Mouse (Mus musculus) left cerebral cortex, postnatal 10 days (tissue): ENCODE results near the gene Lrrn4cl. TPM values are rescaled to one million over a fixed set of nuclear protein-coding genes. Genes with fewer than 3 reads are reported as not detected.
"Not testable (repeated sequence)": the region's sequence is repeated elsewhere in the genome, so short reads cannot be mapped to it uniquely, and the experiment has no call there.

ENCODE experiments used
- DNase-seq, 2 experiments: peaks; one replicate each; pipeline ENCODE4 v3.0.0; 2021 to 2022; ENCODE audit warnings: low spot score in 2 of 2, mixed read lengths in 1 of 2; ENCODE audit errors: extremely low spot score in 1 of 2
- intact Hi-C: fragments of 180-260 bp; cut with DNase I; formaldehyde crosslinking; loops from one replicate; pipeline ENCODE4 v1.15.1; 2025
- total RNA-seq, 2 experiments: library from RNA; stranded (reverse); gene quantifications; 2 replicates each; pipeline ENCODE4 v1.2.3; 2021

Lrrn4cl gene
- total RNA-seq, 2 experiments from 2014 or later: 0.43 to 1.0 TPM

GRCm38 (mm10) chr19:8832971-8833370, 17.6 kb upstream of the Lrrn4cl start:
- intact Hi-C loops: no loop called here
- DNase-seq: no peak

GRCm38 (mm10) chr19:8836327-8836726, 14.2 kb upstream of the Lrrn4cl start:
- DNase-seq, intact Hi-C loops: not testable (repeated sequence)

- intact Hi-C loops: no loop called here
- DNase-seq: peak; percentile 83 to 90
These were observed 13.2 kb upstream of the Lrrn4cl start, which contains the start of gene Bscl2 for GRCm38 (mm10) chr19:8837251-8837791. Gene Bscl2 (plus strand): TSS chr19:8837467.

GRCm38 (mm10) chr19:8838041-8838730, 12.4 kb upstream of the Lrrn4cl start:
- intact Hi-C loops: no loop called here
- peak in 1 of 2 experiments; percentile 77 for DNase-seq

GRCm38 (mm10) chr19:8839103-8839907, 11.3 kb upstream of the Lrrn4cl start, which contains the start of gene Gng3:
Gene Gng3 (minus strand): TSS chr19:8839194.
- peak; percentile 74 to 82 for DNase-seq
- intact Hi-C loops: no loop called here

DNA sequence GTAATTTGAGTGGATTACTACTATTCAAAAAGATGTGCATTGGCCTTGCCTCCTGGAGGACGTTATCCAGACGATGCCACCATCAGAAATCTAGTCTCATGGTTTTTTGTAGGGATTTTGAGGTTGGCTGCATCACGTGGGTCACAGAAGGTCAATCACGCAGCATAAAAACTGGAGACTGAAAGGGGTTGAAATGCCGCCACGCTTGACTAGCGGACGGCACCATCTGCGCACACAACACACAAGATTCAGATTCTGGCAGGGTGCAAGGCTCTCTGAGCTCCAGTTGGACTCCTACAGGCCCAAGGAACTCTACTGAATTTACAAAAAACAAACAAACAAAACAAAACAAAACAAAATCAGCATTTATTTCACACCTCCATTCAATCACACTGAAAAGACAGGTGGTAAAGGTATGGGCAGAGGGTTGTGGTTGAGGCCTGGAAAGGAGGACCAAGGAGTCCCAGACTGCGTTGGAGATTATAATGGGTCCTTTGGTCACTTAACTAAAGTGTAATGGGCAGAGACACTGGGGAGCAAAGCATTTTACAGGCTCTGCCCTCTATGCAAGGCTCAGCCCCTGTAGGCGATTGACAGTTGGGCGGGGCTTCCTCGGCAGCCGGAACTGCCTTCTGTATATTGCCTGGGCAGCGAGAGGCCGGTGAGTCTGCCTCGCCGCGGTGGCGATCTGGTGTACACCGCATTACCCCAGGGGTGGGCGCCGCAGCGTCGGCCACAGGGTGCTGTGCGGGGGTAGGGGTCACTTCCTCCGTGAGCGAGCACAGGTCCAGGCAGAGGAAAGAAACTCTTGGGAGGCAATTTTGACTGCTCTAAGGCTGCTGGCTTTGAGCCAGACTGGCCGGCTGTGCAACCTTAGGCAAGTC, 10.4 kb upstream of the Lrrn4cl start:
- intact Hi-C loops: loop anchor here (5.0 kb wide), 1 partner anchor 57 kb away; the partner anchor contains the start of gene Ganab
- DNase-seq: peak; percentile 50 to 88

- DNase-seq: no peak
- intact Hi-C loops: loop anchor here (5.0 kb wide), 1 partner anchor 56 kb away; the partner anchor contains the start of gene Ganab
These were observed 9.6 kb upstream of the Lrrn4cl start for GRCm38 (mm10) chr19:8841012-8841411.

- DNase-seq: no peak
- intact Hi-C loops: loop anchor here (5.0 kb wide), 1 partner anchor 54 kb away; the partner anchor contains the start of gene Ganab
These were observed 7.6 kb upstream of the Lrrn4cl start for GRCm38 (mm10) chr19:8842961-8843360.

GRCm38 (mm10) chr19:8844371-8845129, 6.0 kb upstream of the Lrrn4cl start:
- intact Hi-C loops: loop anchor here (5.0 kb wide), 1 partner anchor 53 kb away; the partner anchor contains the start of gene Ganab
- peak; percentile 69 to 84 for DNase-seq

DNA sequence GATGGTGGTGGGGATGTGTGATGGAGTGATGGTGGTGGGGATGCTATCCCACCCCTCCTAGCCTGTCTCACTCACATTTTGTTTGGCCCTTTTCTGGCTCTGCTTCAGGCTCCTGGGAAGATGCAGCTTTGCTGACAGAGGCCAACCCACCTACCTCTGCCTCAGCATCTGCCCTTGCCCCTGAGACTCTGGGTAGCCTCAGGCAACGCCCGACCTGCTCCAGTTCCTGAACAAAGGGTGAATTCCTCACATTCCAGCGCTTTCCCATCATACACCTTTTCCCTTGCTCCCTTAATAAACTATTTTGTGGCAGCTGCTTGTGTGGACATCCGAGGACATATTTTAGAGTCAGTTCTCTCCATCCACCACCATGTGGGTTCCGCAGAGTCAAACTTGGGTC, 2.2 kb upstream of the Lrrn4cl start:
- intact Hi-C loops: no loop called here
- no peak for DNase-seq

DNA sequence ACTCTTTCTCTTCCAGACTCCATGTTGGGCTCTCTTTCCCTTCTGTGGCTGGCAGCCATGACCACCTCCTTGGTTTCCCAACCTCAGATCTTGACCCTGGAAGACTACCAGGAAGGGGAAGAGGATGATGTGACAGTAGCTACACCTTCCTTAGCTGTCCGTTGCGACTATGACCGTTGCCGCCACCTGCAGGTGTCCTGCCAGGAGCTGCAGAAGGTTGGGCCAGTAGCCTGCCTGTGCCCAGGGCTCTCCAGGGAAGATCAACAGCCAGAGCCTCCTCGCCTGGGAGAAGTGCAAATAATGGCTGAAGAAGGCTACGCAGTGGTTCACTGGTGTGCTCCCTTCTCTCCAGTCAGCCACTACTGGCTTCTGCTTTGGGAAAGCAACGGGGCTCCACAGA, 1.1 kb downstream of the Lrrn4cl start:
- intact Hi-C loops: loop anchor here (10.0 kb wide), 1 partner anchor 233 kb away; the partner anchor contains the start of gene Scgb1a1
- no peak for DNase-seq

- DNase-seq: no peak
- intact Hi-C loops: loop anchor here (10.0 kb wide), 1 partner anchor 232 kb away; the partner anchor contains the start of gene Scgb1a1
These were observed 1.8 kb downstream of the Lrrn4cl start for GRCm38 (mm10) chr19:8852236-8852928.

- intact Hi-C loops: loop anchor here (10.0 kb wide), 1 partner anchor 232 kb away; the partner anchor contains the start of gene Scgb1a1
- no peak for DNase-seq
These were observed 2.5 kb downstream of the Lrrn4cl start for GRCm38 (mm10) chr19:8853117-8853516.

- DNase-seq: peak in 1 of 2 experiments; percentile 69
- intact Hi-C loops: loop anchor here (10.0 kb wide), 1 partner anchor 227 kb away; the partner anchor contains the start of gene Scgb1a1
These were observed 7.1 kb downstream of the Lrrn4cl start for GRCm38 (mm10) chr19:8857689-8858088.

DNA sequence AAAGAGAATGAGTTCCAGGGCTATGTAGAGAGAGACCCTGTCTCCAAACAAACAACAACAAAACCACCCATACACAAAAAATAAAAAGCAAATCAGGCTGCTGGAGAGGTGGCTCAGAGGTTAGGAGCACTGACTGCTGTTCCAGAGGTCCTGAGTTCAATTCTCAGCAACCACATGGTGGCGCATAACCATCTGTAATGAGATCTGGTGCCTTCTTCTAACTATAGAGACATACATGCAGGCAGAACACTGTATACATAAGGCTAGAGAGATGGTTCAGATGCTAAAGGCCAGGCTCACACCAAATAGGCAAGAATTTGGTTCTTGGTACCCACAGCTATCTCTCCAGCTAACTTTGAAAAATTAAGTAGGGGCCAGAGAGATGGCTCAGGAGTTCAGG, 8.4 kb downstream of the Lrrn4cl start:
- no peak for DNase-seq
- intact Hi-C loops: loop anchor here (10.0 kb wide), 1 partner anchor 226 kb away; the partner anchor contains the start of gene Scgb1a1

DNA sequence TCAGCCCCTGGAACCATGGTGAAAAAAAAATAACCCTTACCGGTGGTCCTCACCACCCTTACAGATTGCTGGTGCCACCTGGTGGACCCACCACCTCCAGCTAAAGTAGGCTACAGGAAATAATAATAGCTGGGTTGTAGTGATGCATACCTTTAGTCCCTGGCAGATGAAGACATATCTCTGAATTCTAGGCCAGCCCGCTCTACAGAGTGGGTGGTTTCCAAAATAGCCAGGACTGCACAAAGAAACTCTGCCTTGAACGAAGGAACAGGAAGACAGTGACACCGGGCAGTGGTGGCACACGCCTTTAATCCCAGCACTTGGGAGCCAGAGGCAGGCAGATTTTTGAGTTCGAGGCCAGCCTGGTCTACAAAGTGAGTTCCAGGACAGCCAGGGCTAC, 13.7 kb downstream of the Lrrn4cl start:
- no peak for DNase-seq
- intact Hi-C loops: no loop called here

GRCm38 (mm10) chr19:8870381-8870780, 19.8 kb downstream of the Lrrn4cl start:
- DNase-seq, intact Hi-C loops: not testable (repeated sequence)
